Mouse (Mus musculus): ENCODE results near the gene Gm10142.
"Not testable (repeated sequence)": the region's sequence is repeated elsewhere in the genome, so short reads cannot be mapped to it uniquely, and the experiment has no call there.

Gm10142 gene

GRCm38 (mm10) chr10:77715507-77715906 is at the start of gene Gm10142:
TSS of gene Gm10142 (plus strand) at chr10:77715807.
- no peak for DNase-seq

GRCm38 (mm10) chr10:77666342-77666741 is 49.3 kb upstream of the Gm10142 start:
- DNase-seq: no peak

GRCm38 (mm10) chr10:77667402-77667801 is 48.2 kb upstream of the Gm10142 start:
- no peak for DNase-seq

DNA sequence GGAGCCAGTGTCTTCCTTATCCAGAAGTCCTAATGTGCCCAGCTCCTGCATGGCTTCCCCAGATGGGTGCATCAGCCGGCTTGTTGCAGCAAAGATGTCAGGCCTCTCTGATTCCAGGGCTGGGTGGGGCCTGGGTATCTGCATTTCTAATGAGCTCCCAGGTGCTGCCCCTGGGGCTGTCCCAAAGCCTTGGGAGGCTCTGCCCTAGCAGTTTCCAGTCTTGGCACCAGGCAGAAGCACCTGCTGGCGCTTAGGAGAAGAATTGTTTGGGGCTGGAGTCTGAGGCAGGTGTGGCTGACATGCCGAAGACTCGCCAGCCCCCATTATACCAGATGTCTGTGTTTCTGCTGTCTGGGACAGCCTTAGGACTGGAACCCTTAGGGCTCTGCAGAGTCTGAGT is 44.9 kb upstream of the Gm10142 start:
- no peak for DNase-seq

- no peak for DNase-seq
Measured at GRCm38 (mm10) chr10:77671519-77671918, 44.1 kb upstream of the Gm10142 start.

DNA sequence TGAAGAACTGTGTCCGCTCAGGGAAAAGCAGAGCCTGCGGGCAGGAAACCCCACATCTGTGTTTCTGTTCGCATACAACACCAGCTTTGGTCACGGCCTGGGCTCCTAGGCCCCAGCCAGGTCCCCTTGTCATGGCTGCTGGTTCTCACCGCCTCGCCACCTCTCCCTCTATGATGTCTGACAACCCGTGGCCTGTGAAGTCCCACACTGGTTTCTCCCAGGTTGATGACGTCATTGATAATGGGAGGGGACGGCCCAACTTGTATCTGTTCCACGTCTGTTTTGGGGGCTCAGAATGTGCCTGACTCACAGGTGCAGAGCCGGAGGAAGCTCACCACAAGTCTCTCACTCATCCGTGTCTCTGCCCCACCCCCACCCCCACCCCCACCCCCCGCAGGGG is 41.8 kb upstream of the Gm10142 start:
- no peak for DNase-seq

DNA sequence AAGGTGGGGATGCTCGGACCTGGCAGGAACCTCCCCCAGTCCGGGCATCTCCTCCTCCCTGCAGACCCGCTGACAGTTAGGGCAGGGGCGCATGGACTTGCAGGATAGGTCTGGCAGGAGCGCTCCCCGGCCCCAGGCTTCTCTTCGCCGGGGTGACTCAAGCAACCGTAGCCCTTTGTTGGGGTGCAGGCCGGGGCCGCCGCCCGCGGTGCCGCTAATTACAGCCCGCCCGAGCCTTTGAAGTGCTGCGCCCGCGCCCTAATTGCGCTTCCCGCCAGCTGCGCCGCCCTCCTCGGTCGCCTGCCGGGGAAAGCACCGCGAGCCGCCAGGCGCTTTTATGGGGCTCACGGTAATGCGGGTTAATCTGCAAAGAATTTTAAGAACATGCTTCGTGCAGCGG is 38.0 kb upstream of the Gm10142 start:
- DNase-seq: no peak

- no peak for DNase-seq
Measured at GRCm38 (mm10) chr10:77682994-77683393, 32.6 kb upstream of the Gm10142 start.

- DNase-seq: no peak
Measured at GRCm38 (mm10) chr10:77684181-77684580, 31.4 kb upstream of the Gm10142 start.

GRCm38 (mm10) chr10:77685895-77686664 is 29.5 kb upstream of the Gm10142 start, which contains the start of gene Tspear:
TSS of gene Tspear (plus strand) at chr10:77686569.
- no peak for DNase-seq

- DNase-seq: no peak
Measured at GRCm38 (mm10) chr10:77687021-77687420, 28.6 kb upstream of the Gm10142 start.

- not testable (repeated sequence) for DNase-seq
Measured at GRCm38 (mm10) chr10:77690356-77690807, 25.2 kb upstream of the Gm10142 start, which contains the start of gene Gm19402. TSS of gene Gm19402 (minus strand) at chr10:77690757.

DNA sequence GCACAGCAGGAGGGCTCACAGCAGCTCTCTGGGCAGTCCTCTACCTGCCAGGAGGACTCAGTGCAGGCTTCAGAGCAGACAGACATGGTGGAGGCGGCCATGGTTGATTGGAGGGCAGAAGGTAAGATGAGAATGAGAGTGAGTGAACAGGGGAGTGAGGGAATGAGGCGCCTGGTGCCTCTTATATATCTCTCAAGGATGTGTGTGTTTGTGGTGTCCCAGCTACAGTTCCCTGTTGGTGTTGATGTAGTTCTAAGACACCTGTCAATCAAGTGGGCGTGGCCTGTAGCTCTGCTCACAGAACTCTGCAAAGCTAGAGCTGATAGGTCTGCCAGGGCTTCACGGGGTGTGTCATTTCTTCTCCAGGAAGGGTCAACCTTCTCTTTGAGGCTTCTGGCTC is 18.5 kb upstream of the Gm10142 start, which contains the start of gene Gm9508:
Gene Gm9508 (minus strand): TSS at position 101 of the 400 bp plus-strand sequence.
- DNase-seq: no peak

DNA sequence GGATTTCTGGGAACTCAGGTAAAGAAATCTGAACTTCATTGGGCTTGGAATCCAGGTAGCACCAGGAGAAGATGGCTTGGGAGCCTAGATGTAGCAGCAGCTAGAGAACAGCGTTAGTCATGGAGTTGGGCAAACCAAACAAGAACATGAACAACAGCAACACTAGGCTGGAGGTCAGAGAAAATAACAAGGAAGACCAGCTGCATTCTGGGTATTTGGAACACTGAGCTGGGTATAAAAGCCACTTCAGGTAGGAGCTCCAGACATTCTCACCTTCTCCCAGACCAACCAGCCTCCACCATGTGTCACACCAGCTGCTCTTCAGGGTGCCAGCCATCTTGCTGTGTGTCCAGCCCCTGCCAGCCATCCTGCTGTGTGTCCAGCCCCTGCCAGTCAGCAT is 9.3 kb upstream of the Gm10142 start, which contains the start of gene Gm10272:
Gene Gm10272 (plus strand): TSS at position 301 of the 400 bp plus-strand sequence.
- no peak for DNase-seq

DNA sequence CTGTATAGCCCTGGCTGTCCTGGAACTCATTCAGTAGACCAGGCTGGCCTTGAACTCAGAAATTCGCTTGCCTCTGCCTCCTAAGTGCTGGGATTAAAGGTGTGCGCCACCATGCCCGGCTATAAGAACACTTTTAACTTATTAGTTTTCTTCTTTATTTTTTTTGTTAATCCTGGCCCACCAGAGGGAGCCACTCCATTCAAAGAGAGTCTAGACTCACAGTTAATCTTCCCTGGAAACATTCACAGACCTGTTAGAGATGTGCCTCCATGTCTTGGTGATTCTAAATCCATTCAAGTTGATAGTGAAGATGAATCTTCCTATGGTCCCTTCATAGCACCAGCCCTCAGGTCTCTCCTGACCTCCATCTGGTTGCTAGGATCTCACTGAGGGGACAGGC is 5.8 kb upstream of the Gm10142 start:
- DNase-seq: no peak

DNA sequence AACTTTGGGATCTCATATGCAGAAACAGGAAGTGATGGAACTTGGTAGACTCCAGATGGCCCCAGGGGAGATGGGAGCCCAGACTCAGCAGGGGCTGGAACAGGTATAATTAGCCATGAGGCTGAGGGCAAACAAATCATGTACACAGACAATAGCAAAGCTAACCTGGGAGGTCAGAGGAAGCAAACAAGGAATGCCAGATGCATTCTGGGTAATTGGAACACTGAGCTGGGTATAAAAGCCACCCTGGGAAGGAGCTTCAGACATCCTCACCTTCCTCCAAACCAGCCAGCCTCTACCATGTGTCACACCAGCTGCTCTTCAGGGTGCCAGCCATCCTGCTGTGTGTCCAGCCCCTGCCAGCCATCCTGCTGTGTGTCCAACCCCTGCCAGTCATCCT is 4.5 kb upstream of the Gm10142 start, which contains the start of gene Gm10024:
Gene Gm10024 (plus strand): TSS at position 301 of the 400 bp plus-strand sequence.
- not testable (repeated sequence) for DNase-seq

- DNase-seq: peak; percentile 15
Measured at GRCm38 (mm10) chr10:77713734-77714133, 1.9 kb upstream of the Gm10142 start.

- not testable (repeated sequence) for DNase-seq
Measured at GRCm38 (mm10) chr10:77720299-77720698, 4.7 kb downstream of the Gm10142 start, which contains the start of gene Krtap12-1. TSS of gene Krtap12-1 (plus strand) at chr10:77720599.

DNA sequence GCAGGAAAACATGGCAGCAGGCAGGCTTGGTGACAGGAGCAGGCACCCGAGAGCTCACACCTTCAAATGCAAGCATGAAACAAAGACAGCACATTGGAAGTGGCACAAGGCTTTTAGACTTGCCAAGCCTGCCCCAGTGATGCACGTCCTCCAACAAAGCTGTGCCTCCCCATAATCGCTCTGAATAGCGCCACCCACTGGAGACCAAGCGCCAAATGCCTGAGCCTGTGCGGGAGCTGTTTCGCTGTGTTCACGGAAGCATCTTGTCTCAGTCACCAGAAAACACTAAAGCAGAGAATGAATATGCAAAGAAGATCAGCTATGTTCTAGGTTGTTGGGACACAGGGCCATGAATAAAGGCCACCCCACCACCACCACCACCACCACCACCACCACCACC is 9.2 kb downstream of the Gm10142 start:
- no peak for DNase-seq

DNA sequence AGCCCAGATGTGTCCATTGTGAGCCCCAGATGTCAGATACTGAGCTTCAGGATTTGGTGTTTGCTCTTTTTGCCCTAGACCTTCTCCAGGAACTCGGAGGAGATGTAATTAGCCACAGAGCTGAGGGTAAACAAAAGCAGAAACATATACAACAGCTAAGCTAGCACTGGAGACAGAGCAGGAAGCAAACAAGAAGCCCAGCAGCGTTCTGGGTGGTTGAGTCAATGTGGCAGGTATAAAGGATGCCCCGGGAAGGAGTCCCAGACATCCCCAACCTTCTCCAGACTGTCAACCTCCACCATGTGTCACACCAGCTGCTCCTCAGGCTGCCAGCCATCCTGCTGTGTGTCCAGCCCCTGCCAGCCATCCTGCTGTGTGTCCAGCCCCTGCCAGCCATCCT is 10.6 kb downstream of the Gm10142 start, which contains the start of gene Gm10100:
Gene Gm10100 (plus strand): TSS at position 301 of the 400 bp plus-strand sequence.
- no peak for DNase-seq

DNA sequence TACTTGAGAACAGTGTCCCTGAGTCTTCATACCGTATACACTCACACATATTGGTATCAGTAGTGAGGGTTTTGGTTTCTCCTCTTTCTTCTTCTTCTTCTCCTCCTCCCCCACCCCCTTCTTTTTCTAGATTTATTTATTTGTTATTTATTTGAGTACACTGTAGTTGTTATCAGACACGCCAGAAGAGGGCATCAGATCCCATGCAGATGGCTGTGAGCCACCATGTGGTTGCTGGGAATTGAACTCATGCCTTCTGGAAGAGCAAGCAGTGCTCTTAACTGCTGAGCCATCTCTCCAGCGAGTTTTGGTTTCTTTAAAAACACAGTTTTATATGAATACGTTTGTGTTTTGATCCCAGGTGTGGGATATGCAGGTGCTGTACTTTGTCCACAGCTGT is 12.7 kb downstream of the Gm10142 start:
- DNase-seq: peak; percentile 1

- peak; percentile 15 for DNase-seq
Measured at GRCm38 (mm10) chr10:77729241-77729640, 13.6 kb downstream of the Gm10142 start.

DNA sequence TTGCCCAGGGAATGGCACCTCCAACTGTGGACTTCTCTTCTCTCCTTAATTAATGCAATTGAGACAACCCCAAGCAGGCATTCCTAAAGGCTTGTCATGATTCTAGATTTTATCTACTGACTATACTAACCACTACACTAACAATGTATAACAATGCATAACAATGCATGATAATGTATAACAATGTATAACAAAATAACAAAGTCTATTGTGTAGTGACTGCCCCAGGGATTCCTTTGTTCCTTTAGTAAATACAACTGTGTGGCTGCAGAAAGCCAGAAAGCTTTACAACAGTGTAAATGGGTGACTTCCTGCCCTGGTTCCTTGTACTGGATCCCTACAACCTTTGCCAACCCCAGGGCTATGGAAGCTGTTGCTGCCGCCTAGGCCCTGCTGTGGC is 20.3 kb downstream of the Gm10142 start:
- no peak for DNase-seq

GRCm38 (mm10) chr10:77738929-77739328 is 23.3 kb downstream of the Gm10142 start:
- DNase-seq: no peak

Measured in lung, postnatal 36 days (tissue).